Mouse (Mus musculus): ENCODE data around the gene Rad51ap2.

DNA sequence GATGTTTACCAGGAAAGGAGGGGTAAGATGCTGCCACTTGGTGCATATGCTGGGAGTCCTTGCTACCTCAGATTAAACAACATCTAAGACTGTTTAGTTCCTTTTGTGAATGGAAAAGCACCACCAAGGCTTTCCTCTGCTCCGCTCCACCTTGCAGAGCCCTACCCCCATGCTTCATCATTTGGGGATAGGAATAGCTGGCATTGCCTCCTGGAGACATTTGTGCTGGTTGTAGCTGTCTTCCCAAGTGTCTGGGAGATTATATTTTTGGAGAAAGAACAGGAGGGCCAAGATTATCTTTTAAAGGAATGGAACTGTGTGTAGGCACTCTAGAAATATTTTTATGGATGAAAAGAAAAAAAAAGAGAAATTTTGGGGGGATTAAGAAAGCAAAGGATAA lies 22.8 kb upstream of the Rad51ap2 start:
- no peak for TF ChIP-seq CTCF (IDR thresholded peaks at IDR 0.05 in 2 of 3, conservative IDR thresholded peaks at IDR 0.05 in 1 of 3; ENCODE audit: control insufficient read depth in 1 of 3, insufficient read depth in 1 of 3, low read depth in 2 of 3, low read length in 3 of 3, poor library complexity in 1 of 3, severe bottlenecking in 1 of 3)
- TF ChIP-seq TBP (IDR thresholded peaks at IDR 0.05; ENCODE audit: low read depth, low read length), result no peak
- no peak for TF ChIP-seq RCOR1 (IDR thresholded peaks at IDR 0.05; ENCODE audit: low read depth, low read length)
- no peak for TF ChIP-seq USF2 (IDR thresholded peaks at IDR 0.05; ENCODE audit: borderline replicate concordance in 1 of 2, insufficient read depth in 1 of 2, low read depth in 1 of 2, low read length in 2 of 2)
- TF ChIP-seq HCFC1 (IDR thresholded peaks at IDR 0.05; ENCODE audit: low read depth, low read length), result no peak
- TF ChIP-seq MEF2A (IDR thresholded peaks at IDR 0.05; ENCODE audit: extremely low read depth, insufficient replicate concordance, low read depth, low read length, poor library complexity, severe bottlenecking), result no peak
- TF ChIP-seq EP300 (IDR thresholded peaks at IDR 0.05; ENCODE audit: low read depth in 1 of 2, low read length in 2 of 2), result no peak
